Mouse (Mus musculus): ENCODE measurements at regions not wholly inside any gene's neighbourhood (a gene's known extent, or its start where the extent isn't known, plus 50 kb on each side); places are given as distances from the start of the nearest gene placed in this dataset.
"Not testable (repeated sequence)": the region's sequence is repeated elsewhere in the genome, so short reads cannot be mapped to it uniquely, and the experiment has no call there.

DNA sequence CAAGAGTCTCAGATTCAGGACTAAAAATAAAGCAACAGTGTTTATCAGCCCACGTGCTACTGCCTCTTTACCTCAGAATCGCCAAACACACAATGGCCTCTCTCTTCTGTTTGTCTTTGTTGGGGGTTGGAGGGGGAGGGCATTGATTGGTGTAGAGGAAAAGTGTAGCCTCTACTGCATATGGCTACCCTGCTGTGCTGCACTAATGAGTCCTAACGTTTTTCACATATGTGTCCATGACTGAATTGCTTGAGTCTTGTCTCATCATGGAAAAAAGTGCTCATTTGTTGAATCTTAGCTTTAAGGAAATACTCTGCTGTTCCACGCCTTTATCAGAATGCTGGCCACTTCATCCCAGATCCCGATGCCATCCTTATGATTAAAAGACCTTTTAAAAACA, 459.7 kb upstream of the N6amt1 start:
- DNase-seq = no peak

GRCm38 (mm10) chr16:86888421-86888820, 465.6 kb upstream of the N6amt1 start:
- DNase-seq = no peak

DNA sequence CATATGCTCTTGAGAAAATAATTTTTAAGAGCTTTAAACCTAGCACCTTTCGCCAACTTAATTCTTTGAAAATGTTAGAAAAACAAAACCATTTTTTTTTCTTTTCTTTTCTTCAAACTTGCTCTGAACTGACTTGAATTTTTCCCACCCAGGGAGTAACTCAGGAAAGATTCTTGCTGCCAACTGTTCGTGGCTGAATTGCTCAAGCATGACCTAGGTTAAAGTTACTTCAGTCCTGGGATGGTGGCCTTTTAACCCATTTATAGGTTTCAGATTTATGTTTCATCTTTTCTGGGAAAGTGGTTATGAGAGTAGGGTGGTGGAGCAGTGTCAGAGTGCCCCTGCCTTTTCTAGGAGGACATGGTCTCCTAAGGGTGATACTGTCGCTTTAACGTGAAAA, 466.4 kb upstream of the N6amt1 start:
- DNase-seq = no peak

DNA sequence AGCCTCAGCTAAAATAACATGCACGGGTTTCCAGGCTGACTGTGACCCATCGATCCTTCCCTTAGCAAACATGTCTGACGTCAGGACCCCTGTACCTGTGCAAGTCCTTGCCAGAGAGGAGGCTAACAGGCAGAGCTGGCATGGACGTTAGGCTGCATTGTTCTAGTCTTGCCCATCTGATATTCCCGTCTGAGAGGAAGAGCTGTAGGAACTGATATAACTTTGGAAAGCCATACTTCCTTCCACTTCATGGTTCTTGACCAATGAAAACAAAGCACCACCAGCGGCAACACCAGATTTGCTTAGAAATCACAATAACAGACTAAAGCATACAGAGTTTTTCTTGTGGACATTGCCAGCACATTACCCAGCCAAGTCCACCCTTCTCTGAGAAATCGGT, 470.1 kb upstream of the N6amt1 start:
- DNase-seq = no peak

- DNase-seq = no peak
Measured at GRCm38 (mm10) chr16:86882529-86882928, 471.5 kb upstream of the N6amt1 start.

DNA sequence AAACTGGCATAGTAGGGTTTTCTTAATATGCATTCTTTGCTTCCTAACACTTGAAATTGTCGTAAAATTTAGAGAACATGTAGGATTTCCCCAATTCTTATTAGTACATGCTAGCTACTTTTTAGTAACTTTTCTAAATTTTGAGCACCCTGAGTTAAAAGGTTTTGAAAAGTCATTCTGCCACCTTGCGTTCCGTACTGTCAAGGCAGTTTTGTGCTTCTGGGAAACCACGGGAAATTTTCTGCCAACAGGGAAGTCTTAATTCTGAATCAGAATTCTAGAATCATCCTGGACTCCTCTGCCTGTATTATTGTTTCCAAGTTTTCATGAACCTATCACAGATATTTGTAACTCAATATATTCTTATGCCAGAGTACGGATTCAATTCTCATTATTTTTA, 472.4 kb upstream of the N6amt1 start:
- no peak for DNase-seq

DNA sequence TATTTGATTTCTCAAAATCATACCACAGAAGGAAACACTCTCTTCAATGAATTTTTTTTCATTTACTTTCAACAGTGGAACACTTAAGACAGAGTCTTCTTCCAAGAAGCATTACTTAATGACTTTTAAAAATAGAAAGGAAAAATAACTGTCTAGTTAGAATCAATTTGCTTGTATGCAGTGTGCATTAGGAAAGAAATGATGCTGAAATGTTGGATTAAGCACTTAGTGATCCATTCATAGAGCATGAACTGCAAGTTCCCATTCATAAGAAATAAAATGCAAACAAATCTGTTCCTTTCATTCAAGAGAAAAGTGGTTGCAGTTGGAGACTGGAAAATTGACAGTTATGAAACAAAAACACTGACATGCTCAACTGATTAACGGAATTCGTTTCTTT, 493.2 kb upstream of the N6amt1 start:
- no peak for DNase-seq

DNA sequence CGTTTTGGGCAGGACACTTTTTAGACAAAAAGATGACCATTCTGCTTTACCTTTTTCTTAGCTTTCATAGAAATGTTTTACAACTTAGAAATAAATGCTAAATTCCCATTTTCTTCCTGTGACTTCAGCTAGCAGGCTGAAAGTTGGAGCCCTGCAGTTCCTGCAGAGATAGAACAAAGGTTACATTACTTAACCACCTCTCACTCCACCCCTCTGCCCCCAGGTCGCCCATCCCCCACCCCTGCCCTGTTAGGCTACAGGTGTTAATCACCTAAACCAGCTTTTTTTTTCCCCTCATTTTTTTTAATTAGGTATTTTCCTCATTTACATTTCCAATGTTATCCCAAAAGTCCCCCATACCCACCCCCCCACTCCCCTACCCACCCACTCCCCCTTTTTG, 498.1 kb upstream of the N6amt1 start:
- no peak for DNase-seq

DNA sequence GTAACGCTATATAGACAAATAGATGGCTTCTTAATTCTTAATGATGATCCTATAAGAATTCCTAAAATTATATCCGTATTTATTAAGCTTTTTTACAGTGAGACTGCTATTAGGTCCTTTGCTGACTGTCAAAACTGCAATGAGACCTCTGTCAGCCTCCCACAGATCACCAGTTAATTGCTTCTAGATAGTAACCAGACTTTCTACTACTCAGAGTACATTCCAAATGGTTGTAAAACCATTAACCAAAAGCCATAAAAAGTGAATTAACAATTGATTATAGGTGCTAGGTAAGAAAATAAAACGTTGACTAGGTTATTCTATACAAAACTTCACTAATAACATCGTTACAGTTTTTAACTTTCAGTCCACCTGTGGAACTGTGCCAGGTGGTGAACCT, 498.7 kb upstream of the N6amt1 start:
- no peak for DNase-seq

- DNase-seq = no peak
Measured at GRCm38 (mm10) chr16:86853398-86853797, 500.6 kb upstream of the N6amt1 start.

GRCm38 (mm10) chr16:86838457-86839337, 515.3 kb upstream of the N6amt1 start:
- no peak for DNase-seq

DNA sequence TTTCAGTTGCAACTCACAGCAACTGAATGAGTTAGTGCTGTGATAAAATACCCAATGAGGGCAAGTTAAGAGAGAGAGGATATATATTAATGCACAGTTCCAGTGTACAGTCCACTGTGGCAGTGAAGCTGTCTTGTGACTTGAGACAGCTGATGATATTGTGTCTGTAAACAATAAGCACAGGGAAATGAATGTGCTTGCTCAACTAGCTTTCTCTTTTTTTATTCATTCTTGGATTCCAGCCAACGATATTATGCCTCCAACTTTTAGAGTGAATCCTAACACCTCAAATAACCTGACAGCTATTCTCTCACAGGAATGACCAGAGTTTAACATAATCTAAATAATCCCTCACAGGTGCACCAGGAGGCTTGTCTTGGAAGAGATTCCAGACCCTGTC, 526.3 kb upstream of the N6amt1 start:
- no peak for DNase-seq

DNA sequence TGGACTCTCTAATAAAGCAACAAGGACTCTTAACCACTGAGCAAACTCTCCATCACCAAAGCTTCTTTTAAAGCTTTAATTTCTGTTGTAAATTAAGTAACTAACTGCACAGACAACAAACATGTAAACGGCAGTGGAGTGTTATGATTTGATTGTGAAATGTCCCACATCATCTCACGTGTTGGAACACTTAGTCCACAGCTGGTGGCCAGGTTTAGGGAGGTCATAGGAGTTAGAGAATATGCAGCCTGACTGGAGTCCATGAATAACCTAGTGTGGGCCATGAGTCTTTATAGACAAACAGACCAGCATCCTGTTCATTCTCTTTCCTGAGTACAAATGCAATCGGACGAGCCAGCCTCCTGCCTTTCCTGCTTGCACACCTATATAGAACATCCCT, 527.3 kb upstream of the N6amt1 start:
- DNase-seq = no peak

DNA sequence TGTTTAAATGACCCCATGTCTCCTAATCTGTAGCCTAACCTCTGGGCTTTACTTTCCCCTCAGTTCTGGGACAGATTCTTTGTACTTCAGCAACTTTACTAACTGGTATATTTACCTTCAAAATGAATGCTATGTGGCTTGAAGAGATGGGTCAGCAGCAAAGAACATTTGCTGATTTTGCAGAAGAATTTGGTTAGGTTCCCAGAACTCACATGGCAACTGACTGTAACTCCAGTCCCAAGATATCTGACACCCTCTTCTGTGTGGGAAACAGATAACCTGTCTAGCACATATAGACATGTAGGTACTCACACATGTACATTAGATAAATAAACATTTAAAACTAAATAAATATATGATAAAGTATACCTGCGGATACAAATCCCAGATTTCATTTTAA, 530.5 kb upstream of the N6amt1 start:
- DNase-seq = no peak

- DNase-seq = no peak
Measured at GRCm38 (mm10) chr16:86821586-86821985, 532.4 kb upstream of the N6amt1 start.

DNA sequence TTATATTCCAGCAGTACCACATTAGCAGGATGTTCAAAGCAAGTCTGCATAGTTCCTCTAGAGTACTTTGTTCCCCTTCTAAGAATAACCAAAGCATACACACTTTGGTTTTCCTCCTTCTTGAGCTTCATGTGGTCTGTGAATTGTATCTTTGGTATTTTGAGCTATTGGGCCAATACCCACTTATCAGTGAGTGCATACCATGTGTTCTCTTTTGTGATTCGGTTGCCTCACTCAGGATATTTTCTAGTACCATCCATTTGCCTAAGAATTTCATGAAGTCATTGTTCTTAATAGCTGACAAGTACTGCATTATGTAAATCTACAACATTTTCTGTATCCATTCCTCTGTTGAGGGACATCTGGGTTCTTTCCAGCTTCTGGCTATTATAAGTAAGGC, 535.3 kb upstream of the N6amt1 start:
- DNase-seq = not testable (repeated sequence)

GRCm38 (mm10) chr16:86816763-86817593, 537.0 kb upstream of the N6amt1 start:
- DNase-seq = no peak

- DNase-seq = no peak
Measured at GRCm38 (mm10) chr16:86816006-86816405, 538.0 kb upstream of the N6amt1 start.

- no peak for DNase-seq
Measured at GRCm38 (mm10) chr16:86812692-86813091, 541.3 kb upstream of the N6amt1 start.

DNA sequence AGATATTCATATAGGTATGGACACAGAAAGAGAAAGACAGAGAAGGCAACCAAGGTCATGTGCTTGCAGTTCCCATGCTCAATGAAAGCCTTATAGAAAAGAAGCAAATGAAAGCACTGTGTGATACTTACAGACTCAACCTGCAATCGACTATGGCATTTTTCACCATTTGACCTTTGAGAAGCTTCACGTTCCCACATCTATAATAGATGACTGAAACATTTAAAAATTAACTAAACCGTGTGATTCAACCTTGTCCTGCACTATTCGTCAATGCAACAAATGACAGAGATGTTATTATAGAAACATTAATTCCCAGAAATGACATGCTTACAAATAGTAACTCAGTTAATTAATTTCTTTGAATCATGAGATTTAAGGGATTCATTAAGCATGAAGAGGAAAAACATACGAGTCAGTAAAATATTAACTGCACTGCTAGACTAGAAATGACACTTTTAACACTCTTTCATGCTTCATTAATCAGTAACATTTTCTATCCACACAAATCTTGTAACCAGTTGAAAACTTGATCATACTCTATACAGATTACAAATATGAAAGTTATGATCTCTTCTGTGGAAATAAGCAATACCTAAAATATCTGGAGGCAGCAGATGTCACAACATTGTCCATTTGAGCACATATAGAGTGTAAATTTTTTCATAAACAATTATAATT, 545.2 kb upstream of the N6amt1 start:
- DNase-seq = no peak

DNA sequence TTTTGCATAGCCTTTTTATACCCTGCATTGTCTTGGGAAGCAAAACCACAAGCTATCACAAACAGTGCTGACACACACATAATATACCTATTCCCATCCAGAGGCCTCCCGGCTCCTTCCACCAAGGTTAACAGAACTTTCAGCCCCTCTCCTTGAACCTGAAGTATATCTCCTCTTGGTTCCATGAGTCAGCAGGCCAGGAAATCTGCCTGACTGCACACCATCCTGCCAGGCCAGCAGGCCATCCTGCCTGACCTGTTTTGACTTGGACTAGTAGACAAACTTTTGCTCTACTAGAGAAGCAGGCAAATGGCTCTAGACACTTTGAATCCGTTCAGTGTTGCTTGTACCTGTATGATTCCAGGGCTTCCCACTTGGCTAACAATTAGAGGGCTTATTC, 547.6 kb upstream of the N6amt1 start:
- DNase-seq = no peak

- DNase-seq = no peak
Measured at GRCm38 (mm10) chr16:86776086-86776485, 577.9 kb upstream of the N6amt1 start.

DNA sequence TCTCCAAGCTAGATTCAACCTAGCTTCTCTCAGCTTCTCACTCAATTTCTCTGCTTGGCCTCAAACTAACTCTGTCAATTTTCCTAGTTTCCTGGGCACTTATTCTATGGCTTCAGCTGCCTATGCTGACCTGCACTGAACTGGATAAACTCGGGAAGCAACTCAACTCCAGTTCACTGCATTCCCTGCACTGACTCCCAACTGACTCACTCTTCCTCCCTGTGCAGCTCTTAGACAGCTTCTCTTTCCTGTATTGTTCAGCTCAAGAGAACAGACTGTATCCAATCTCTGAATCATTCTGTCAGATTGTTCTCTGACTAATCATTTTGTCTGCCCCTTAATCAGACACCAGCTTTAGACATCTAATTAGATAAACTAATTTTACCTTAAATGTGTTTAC, 581.4 kb upstream of the N6amt1 start:
- DNase-seq = no peak

DNA sequence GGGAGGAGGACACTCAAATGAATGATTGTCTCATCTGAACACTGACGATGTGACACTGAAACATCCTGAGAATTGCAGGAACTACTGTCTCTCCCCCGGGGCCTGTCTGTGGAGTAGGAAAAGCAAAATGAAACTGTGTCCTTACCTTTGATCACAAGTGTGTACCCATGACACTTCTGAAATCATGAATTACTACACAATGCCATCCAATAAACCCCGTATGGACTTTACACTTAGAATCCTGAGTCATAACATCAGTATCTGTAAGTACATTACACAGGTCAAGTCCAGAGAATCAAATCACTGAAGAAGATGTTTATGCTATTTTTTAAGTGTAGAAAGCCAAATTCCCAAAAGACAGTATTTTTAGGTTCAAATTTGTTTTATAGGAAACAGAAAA, 585.1 kb upstream of the N6amt1 start:
- no peak for DNase-seq

All from B cell, adult 2 months (primary cell).